Mouse (Mus musculus): ENCODE measurements at regions not wholly inside any gene's neighbourhood (a gene's known extent, or its start where the extent isn't known, plus 50 kb on each side); places are given as distances from the start of the nearest gene placed in this dataset.

- DNase-seq (ENCODE audit: low spot score): no peak
These were observed 55.3 kb upstream of the Synm start for GRCm38 (mm10) chr7:67814861-67815260.
